Mouse (Mus musculus): ENCODE results near the gene Ly6g6c. TPM values are rescaled to one million over a fixed set of nuclear protein-coding genes. Genes with fewer than 3 reads are reported as not detected.
A peak's percentile ranks its signal among the peaks of the same experiment; 100 is the strongest.

Gene Ly6g6c
- polyA plus RNA-seq, 1 experiment = 0.18 TPM

DNA sequence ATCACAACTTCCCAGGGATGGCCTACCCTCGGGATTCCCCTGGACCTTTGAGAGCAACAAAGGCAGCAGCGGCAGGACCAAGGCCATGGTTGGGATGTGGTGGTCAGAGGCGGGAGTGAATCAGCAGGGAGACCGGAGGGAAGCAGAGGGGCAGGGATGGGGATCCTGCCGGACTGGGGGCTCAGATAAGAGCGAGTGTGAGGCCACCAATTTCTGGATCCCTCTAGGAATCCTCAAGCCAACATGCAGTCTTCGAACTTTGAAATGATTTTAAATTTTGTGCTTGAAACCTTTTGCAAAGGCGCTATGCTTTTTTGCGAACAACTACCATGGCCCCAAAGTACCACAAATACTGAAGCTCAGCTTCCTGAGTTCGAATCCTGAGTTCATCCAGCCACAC, 896 bp downstream of the Ly6g6c start, which contains the start of gene Mpig6b:
TSS of gene Mpig6b (minus strand) at position 101 of the 400 bp plus-strand sequence.
- no peak for TF ChIP-seq E2F4 (IDR thresholded peaks at IDR 0.05; ENCODE audit: insufficient read depth)
- no peak for TF ChIP-seq MAX (IDR thresholded peaks at IDR 0.05; ENCODE audit: low read depth)
- no peak for TF ChIP-seq TCF12 (IDR thresholded peaks at IDR 0.05; ENCODE audit: insufficient read depth, poor library complexity, severe bottlenecking)
- no peak for TF ChIP-seq MYOG (IDR thresholded peaks at IDR 0.05; ENCODE audit: control insufficient read depth in 1 of 3, insufficient read depth in 1 of 3, insufficient read length in 2 of 3, low read depth in 2 of 3)
- TF ChIP-seq SRF (IDR thresholded peaks at IDR 0.05; ENCODE audit: control insufficient read depth, insufficient read length, low read depth) = no peak
- TF ChIP-seq REST (IDR thresholded peaks at IDR 0.05; ENCODE audit: insufficient read depth, insufficient read length) = no peak
- no peak for TF ChIP-seq CEBPB (IDR thresholded peaks at IDR 0.05; ENCODE audit: insufficient read depth, poor library complexity, severe bottlenecking)
- TF ChIP-seq USF1 (IDR thresholded peaks at IDR 0.05; ENCODE audit: low read depth) = no peak
- no peak for TF ChIP-seq POLR2AphosphoS2 (IDR thresholded peaks at IDR 0.05; ENCODE audit: insufficient read length, low read depth)
- TF ChIP-seq TCF3 (IDR thresholded peaks at IDR 0.05; ENCODE audit: insufficient read length, low read depth) = no peak
- no peak for TF ChIP-seq MYOD1 (IDR thresholded peaks at IDR 0.05; ENCODE audit: control insufficient read depth in 1 of 3, insufficient read length in 2 of 3, low read depth in 2 of 3)
- TF ChIP-seq POLR2A (IDR thresholded peaks at IDR 0.05; ENCODE audit: insufficient read length, low read depth) = no peak

DNA sequence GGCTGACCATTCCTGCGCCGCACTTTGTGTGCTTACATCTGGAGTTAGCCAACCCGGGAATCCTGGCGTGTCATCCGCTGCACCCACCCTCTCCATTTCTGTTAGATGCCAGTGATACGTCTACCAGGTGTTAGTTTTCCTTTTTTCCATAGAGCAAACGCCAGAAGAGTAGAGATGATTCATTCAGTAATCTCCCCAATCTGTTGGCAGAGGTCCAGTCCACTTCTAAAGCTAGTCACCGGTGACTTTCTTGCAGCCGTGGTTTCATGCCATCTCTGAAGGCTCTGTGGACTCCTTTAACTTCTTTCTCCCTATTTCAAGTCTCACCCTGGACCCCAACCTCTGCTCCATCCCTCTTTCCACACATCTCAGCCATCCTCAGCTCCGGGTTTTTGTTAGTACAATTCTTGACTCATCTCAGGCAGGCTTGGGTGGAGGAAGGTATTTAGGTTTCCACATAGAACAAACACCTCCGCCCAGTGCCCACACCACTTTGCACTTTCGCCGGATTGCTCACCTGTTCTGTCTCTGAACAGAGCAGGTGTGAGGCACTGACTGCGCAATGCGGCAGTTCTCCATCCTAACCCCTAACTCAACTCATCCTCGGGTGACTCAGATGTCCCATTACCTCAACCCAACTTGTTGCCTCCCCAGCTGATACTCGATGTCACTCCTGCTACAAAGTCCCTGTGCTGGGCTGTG, 3.2 kb downstream of the Ly6g6c start:
- no peaks in the 10 kb centered on the region for H3K27me3 ChIP-seq (ENCODE audit: control insufficient read depth, insufficient read depth, insufficient read length)
- H3K4me3 ChIP-seq = no peak overlapping the region
- H3K4me2 ChIP-seq (ENCODE audit: low read depth) = no peak overlapping the region
- no peak overlapping the region for H3ac ChIP-seq (ENCODE audit: control insufficient read depth, insufficient read length)
- TF ChIP-seq E2F4 (IDR thresholded peaks at IDR 0.05; ENCODE audit: insufficient read depth) = no peak
- no peak for TF ChIP-seq SRF (IDR thresholded peaks at IDR 0.05; ENCODE audit: control insufficient read depth, insufficient read length, low read depth)
- no peak for TF ChIP-seq USF1 (IDR thresholded peaks at IDR 0.05; ENCODE audit: low read depth)
- no peak for TF ChIP-seq MYOG (IDR thresholded peaks at IDR 0.05; ENCODE audit: control insufficient read depth in 1 of 3, insufficient read depth in 1 of 3, insufficient read length in 2 of 3, low read depth in 2 of 3)
- TF ChIP-seq TCF12 (IDR thresholded peaks at IDR 0.05; ENCODE audit: insufficient read depth, poor library complexity, severe bottlenecking) = no peak
- TF ChIP-seq TCF3 (IDR thresholded peaks at IDR 0.05; ENCODE audit: insufficient read length, low read depth) = no peak
- no peak for TF ChIP-seq REST (IDR thresholded peaks at IDR 0.05; ENCODE audit: insufficient read depth, insufficient read length)
- H3K79me2 ChIP-seq (ENCODE audit: control insufficient read depth, insufficient read depth) = no peaks in the 10 kb centered on the region
- H3K36me3 ChIP-seq (ENCODE audit: control insufficient read depth, insufficient read depth) = no peaks in the 10 kb centered on the region

More for the DNA sequence above, 896 bp downstream of the Ly6g6c start, which contains the start of gene Mpig6b:
- Histone ChIP-seq H3K4me2 (ENCODE audit: low read depth) (no peak within 1 kb of the TSS), H3K79me2 (ENCODE audit: control insufficient read depth, insufficient read depth) (no peaks in the 10 kb centered on the region), H3K27me3 (ENCODE audit: control insufficient read depth, insufficient read depth, insufficient read length) (no peaks in the 10 kb centered on the region), H3K4me3 (no peak within 1 kb of the TSS), H3K36me3 (ENCODE audit: control insufficient read depth, insufficient read depth) (no peaks in the 10 kb centered on the region), H3ac (ENCODE audit: control insufficient read depth, insufficient read length) (no peak within 1 kb of the TSS)

DNA sequence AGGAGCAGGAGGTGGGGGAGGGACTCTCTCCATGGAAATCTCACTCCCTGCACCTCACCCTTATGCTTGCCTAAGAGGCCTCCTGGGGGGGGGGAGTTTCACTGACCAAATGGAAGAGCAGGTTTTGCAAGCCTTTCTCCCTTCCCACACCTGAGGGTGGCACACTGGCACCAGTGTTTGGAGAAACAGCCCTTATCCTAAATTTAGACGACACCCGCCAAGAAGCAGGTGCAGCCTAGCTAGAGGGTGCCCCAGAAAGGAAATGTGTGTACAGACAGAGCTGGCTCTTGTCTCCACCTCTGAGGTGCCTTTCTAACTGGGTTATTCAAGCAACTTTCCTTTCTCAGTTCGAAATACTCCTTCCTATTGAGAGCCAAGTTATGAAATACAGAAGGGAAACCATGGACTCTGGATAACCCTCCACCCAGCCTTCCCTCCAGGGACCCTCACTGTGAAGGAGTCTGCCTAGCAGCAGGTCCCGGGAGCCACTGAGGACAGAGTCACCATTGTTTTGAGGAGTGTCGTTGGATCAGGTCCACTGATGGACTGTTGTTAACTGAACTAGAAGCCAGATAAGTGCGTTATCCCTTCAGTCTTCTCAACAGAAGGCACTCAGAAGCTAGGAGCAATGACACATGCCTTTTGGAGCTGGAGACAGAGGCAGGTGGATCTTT, 5.5 kb downstream of the Ly6g6c start:
- Histone ChIP-seq H3ac (ENCODE audit: control insufficient read depth, insufficient read length) (no peak overlapping the region), H3K36me3 (ENCODE audit: control insufficient read depth, insufficient read depth) (no peaks in the 10 kb centered on the region), H3K79me2 (ENCODE audit: control insufficient read depth, insufficient read depth) (no peaks in the 10 kb centered on the region), H3K27me3 (ENCODE audit: control insufficient read depth, insufficient read depth, insufficient read length) (no peaks in the 10 kb centered on the region), H3K4me2 (ENCODE audit: low read depth) (no peak overlapping the region), H3K4me3 (no peak overlapping the region)
- TF ChIP-seq SRF (IDR thresholded peaks at IDR 0.05; ENCODE audit: control insufficient read depth, insufficient read length, low read depth) (no peak), MAX (IDR thresholded peaks at IDR 0.05; ENCODE audit: low read depth) (no peak), USF1 (IDR thresholded peaks at IDR 0.05; ENCODE audit: low read depth) (no peak), CEBPB (IDR thresholded peaks at IDR 0.05; ENCODE audit: insufficient read depth, poor library complexity, severe bottlenecking) (no peak), REST (IDR thresholded peaks at IDR 0.05; ENCODE audit: insufficient read depth, insufficient read length) (no peak), MYOD1 (IDR thresholded peaks at IDR 0.05; ENCODE audit: control insufficient read depth in 1 of 3, insufficient read length in 2 of 3, low read depth in 2 of 3) (no peak), TCF3 (IDR thresholded peaks at IDR 0.05; ENCODE audit: insufficient read length, low read depth) (no peak), POLR2AphosphoS2 (IDR thresholded peaks at IDR 0.05; ENCODE audit: insufficient read length, low read depth) (no peak), TCF12 (IDR thresholded peaks at IDR 0.05; ENCODE audit: insufficient read depth, poor library complexity, severe bottlenecking) (no peak), E2F4 (IDR thresholded peaks at IDR 0.05; ENCODE audit: insufficient read depth) (no peak), MYOG (IDR thresholded peaks at IDR 0.05; ENCODE audit: control insufficient read depth in 1 of 3, insufficient read depth in 1 of 3, insufficient read length in 2 of 3, low read depth in 2 of 3) (no peak), POLR2A (IDR thresholded peaks at IDR 0.05; ENCODE audit: insufficient read length, low read depth) (no peak)

DNA sequence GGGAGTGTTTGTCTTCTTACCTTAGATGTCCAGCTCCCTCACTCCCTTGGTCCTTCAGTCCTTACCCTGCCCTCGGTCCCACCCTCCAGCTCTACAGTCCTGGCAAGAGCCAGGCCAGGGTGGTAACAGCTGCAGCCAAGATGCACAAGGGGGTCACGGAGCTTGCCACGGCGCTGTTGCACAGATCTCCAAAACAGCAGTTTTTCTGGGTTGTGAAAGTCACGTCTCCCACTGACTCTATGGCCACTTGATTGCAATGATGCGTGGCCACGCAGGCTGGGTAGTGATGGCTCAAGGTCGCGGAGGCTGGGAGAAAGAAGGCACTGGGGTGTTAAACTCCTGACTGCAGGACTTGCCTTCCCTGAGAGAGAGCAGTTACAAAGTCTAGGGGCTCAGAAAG, 6.3 kb downstream of the Ly6g6c start:
- Histone ChIP-seq H3K4me2 (ENCODE audit: low read depth) (no peak overlapping the region), H3K4me3 (no peak overlapping the region), H3K36me3 (ENCODE audit: control insufficient read depth, insufficient read depth) (no peaks in the 10 kb centered on the region), H3K27me3 (ENCODE audit: control insufficient read depth, insufficient read depth, insufficient read length) (no peaks in the 10 kb centered on the region), H3ac (ENCODE audit: control insufficient read depth, insufficient read length) (no peak overlapping the region), H3K79me2 (ENCODE audit: control insufficient read depth, insufficient read depth) (no peaks in the 10 kb centered on the region)
- no peak for TF ChIP-seq USF1 (IDR thresholded peaks at IDR 0.05; ENCODE audit: low read depth)
- TF ChIP-seq MYOD1 (IDR thresholded peaks at IDR 0.05; ENCODE audit: control insufficient read depth in 1 of 3, insufficient read length in 2 of 3, low read depth in 2 of 3) = peak in 1 of 3 experiments; percentile 12
- TF ChIP-seq POLR2AphosphoS2 (IDR thresholded peaks at IDR 0.05; ENCODE audit: insufficient read length, low read depth) = no peak
- no peak for TF ChIP-seq CEBPB (IDR thresholded peaks at IDR 0.05; ENCODE audit: insufficient read depth, poor library complexity, severe bottlenecking)
- no peak for TF ChIP-seq REST (IDR thresholded peaks at IDR 0.05; ENCODE audit: insufficient read depth, insufficient read length)
- no peak for TF ChIP-seq TCF3 (IDR thresholded peaks at IDR 0.05; ENCODE audit: insufficient read length, low read depth)
- TF ChIP-seq SRF (IDR thresholded peaks at IDR 0.05; ENCODE audit: control insufficient read depth, insufficient read length, low read depth) = no peak
- peak in 1 of 3 experiments; percentile 5 for TF ChIP-seq MYOG (IDR thresholded peaks at IDR 0.05; ENCODE audit: control insufficient read depth in 1 of 3, insufficient read depth in 1 of 3, insufficient read length in 2 of 3, low read depth in 2 of 3)
- TF ChIP-seq E2F4 (IDR thresholded peaks at IDR 0.05; ENCODE audit: insufficient read depth) = no peak

All from myocyte (in vitro differentiated cells).